Mouse (Mus musculus) 3T3-L1 (cell line): ENCODE results near the gene Hist1h3f.
A peak's percentile ranks its signal among the peaks of the same experiment; 100 is the strongest.
"Not testable (repeated sequence)": the region's sequence is repeated elsewhere in the genome, so short reads cannot be mapped to it uniquely, and the experiment has no call there.

Source experiments
- DNase-seq: peaks from one replicate; pipeline ENCODE4 v3.0.0-alpha.2; 2015; ENCODE audit warnings: low read depth, low spot score

Hist1h3f gene

GRCm38 (mm10) chr13:23581408-23582218 is 37.8 kb downstream of the Hist1h3f start, which contains the start of gene Hist1h4d:
Hist1h4d (plus strand) TSS chr13:23581598.
- peak; percentile 97 for DNase-seq

- DNase-seq = peak; percentile 75
Measured at GRCm38 (mm10) chr13:23582219-23583056, 38.6 kb downstream of the Hist1h3f start.

GRCm38 (mm10) chr13:23583387-23584068 is 39.7 kb downstream of the Hist1h3f start:
- peak; percentile 48 for DNase-seq

- peak; percentile 75 for DNase-seq
Measured at GRCm38 (mm10) chr13:23584331-23584730, 40.5 kb downstream of the Hist1h3f start.

GRCm38 (mm10) chr13:23585029-23585441 is 41.2 kb downstream of the Hist1h3f start:
- peak; percentile 81 for DNase-seq

- DNase-seq = peak; percentile 94
Measured at GRCm38 (mm10) chr13:23585442-23586098, 41.7 kb downstream of the Hist1h3f start.

- peak; percentile 56 for DNase-seq
Measured at GRCm38 (mm10) chr13:23586099-23586939, 42.5 kb downstream of the Hist1h3f start.

- peak; percentile 27 for DNase-seq
Measured at GRCm38 (mm10) chr13:23586940-23587225, 43.0 kb downstream of the Hist1h3f start.

- DNase-seq = no peak
Measured at GRCm38 (mm10) chr13:23591206-23591605, 47.4 kb downstream of the Hist1h3f start.

- not testable (repeated sequence) for DNase-seq
Measured at GRCm38 (mm10) chr13:23591886-23592285, 48.0 kb downstream of the Hist1h3f start.

- no peak for DNase-seq
Measured at GRCm38 (mm10) chr13:23592614-23593013, 48.8 kb downstream of the Hist1h3f start.

- DNase-seq = no peak
Measured at GRCm38 (mm10) chr13:23593051-23593770, 49.4 kb downstream of the Hist1h3f start.
